Mouse (Mus musculus) embryonic facial prominence, embryonic 13.5 days (tissue): Measurements from ENCODE around the gene Nme8. TPM values are rescaled to one million over a fixed set of nuclear protein-coding genes. Genes with fewer than 3 reads are reported as not detected.

Source experiments
- ATAC-seq: fragments of 200-750 bp; cut with Nextera tagmentation; 2 replicates; pipeline ENCODE4 v1.8.0; 2017; ENCODE audit warnings: low read depth; ENCODE audit not compliant: insufficient number of reproducible peaks, insufficient read depth, low FRiP score, low TSS enrichment
- H3K27ac ChIP-seq: fragments of 300-500 bp; sonication (generic); 2 replicates; pipeline ENCODE4 v1.5.1; 2015; ENCODE audit warnings: moderate library complexity, mild to moderate bottlenecking, inconsistent platforms
- H3K27me3 ChIP-seq: fragments of 300-500 bp; sonication (generic); 2 replicates; pipeline ENCODE4 v1.6.1; 2015; ENCODE audit warnings: mild to moderate bottlenecking, inconsistent platforms
- H3K36me3 ChIP-seq: fragments of 300-500 bp; sonication (generic); 2 replicates; pipeline ENCODE4 v1.6.1; 2015; ENCODE audit warnings: mild to moderate bottlenecking, inconsistent platforms
- H3K4me1 ChIP-seq: fragments of 300-500 bp; sonication (generic); 2 replicates; pipeline ENCODE4 v1.6.1; 2015; ENCODE audit warnings: inconsistent platforms
- H3K4me2 ChIP-seq: fragments of 300-500 bp; sonication (generic); 2 replicates; pipeline ENCODE4 v1.6.1; 2015; ENCODE audit warnings: moderate library complexity, mild to moderate bottlenecking, inconsistent platforms
- H3K4me3 ChIP-seq: fragments of 300-500 bp; sonication (generic); 2 replicates; pipeline ENCODE4 v1.5.1; 2015; ENCODE audit warnings: mild to moderate bottlenecking, inconsistent platforms
- H3K9ac ChIP-seq: fragments of 300-500 bp; sonication (generic); 2 replicates; pipeline ENCODE4 v1.6.1; 2015; ENCODE audit warnings: mild to moderate bottlenecking, inconsistent platforms
- H3K9me3 ChIP-seq: fragments of 300-500 bp; sonication (generic); 2 replicates; pipeline ENCODE4 v1.6.1; 2016; ENCODE audit warnings: inconsistent platforms
- WGBS: fragments of 180-500 bp; shearing (Covaris S2); methylation state at CpG from one replicate; pipeline ENCODE4 v1.1.7; 2015; ENCODE audit warnings: mixed read lengths; 5-methylcytosine and 5-hydroxymethylcytosine counted together
- polyA plus RNA-seq: library from polyadenylated mRNA; unstranded; fragments of >200 nt; fragmentation: Nextera tagmentation; extraction: Ambion mirVana; gene quantifications from 2 replicates; pipeline ENCODE4 v1.2.1, GENCODE M21; 2015

The Nme8 gene
- polyA plus RNA-seq, 1 experiment from 2014 or later, result not detected

DNA sequence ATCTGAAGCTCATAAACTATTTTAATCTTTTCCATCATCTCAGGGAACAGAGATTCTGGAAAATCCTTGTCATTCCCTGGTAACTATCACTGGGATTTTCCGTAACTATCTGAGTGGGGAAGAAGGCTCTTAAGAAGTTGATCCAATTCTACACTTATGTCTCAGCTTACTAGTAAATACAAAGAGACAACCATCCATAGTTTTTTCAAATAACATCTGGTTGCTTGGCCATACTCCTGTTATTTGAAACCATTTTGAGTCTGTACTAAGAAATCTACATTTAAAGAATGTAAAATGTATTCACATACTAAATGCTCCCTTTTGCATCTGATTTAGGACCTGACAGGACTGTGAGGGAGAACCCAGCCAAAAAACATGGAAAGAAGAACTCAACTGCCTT is 84.2 kb downstream of the Nme8 start:
- H3K9ac ChIP-seq, result no peak overlapping the region
- no peak overlapping the region for H3K4me3 ChIP-seq
- no peaks in the 10 kb centered on the region for H3K36me3 ChIP-seq
- H3K27ac ChIP-seq, result no peak overlapping the region
- no peaks in the 10 kb centered on the region for H3K9me3 ChIP-seq
- no peak for ATAC-seq
- no peaks in the 10 kb centered on the region for H3K27me3 ChIP-seq
- H3K4me1 ChIP-seq, result peaks cover 5% of the 10 kb centered on the region
- no peak overlapping the region for H3K4me2 ChIP-seq
- WGBS, result 71% methylated on average over 1 of the region's 1 CpGs

DNA sequence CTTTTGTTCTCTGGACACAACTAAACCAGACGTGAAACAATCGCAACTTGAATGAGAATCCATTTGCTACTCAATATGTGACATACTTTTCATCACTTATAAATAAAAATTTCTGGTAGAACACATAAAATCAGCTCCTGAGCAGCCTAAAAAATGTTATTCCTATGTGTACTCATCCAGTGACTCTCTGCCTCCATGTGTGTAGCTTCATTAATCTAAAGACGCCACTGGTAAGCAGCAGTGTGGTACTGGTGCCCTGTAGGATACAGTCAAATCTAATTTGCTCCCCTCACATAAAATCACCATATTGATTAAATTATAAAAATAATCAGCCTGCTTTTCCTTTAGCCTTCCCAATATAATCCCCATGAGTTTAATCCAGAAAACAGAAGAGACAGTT is 84.6 kb downstream of the Nme8 start:
- 80% methylated on average over 3 of the region's 3 CpGs for WGBS
- Histone ChIP-seq H3K4me1 (peaks cover 5% of the 10 kb centered on the region), H3K27ac (no peak overlapping the region), H3K27me3 (no peaks in the 10 kb centered on the region), H3K4me3 (no peak overlapping the region), H3K9me3 (no peaks in the 10 kb centered on the region), H3K9ac (no peak overlapping the region), H3K36me3 (no peaks in the 10 kb centered on the region), H3K4me2 (no peak overlapping the region)
- no peak for ATAC-seq

GRCm38 (mm10) chr13:19612348-19612747 is 85.2 kb downstream of the Nme8 start:
- no peaks in the 10 kb centered on the region for H3K9me3 ChIP-seq
- no peak for ATAC-seq
- 81% methylated on average over 1 of the region's 1 CpGs for WGBS
- peaks cover 5% of the 10 kb centered on the region for H3K4me1 ChIP-seq
- H3K27me3 ChIP-seq, result no peaks in the 10 kb centered on the region
- H3K4me2 ChIP-seq, result no peak overlapping the region
- H3K27ac ChIP-seq, result no peak overlapping the region
- H3K36me3 ChIP-seq, result no peaks in the 10 kb centered on the region
- no peak overlapping the region for H3K4me3 ChIP-seq
- no peak overlapping the region for H3K9ac ChIP-seq

DNA sequence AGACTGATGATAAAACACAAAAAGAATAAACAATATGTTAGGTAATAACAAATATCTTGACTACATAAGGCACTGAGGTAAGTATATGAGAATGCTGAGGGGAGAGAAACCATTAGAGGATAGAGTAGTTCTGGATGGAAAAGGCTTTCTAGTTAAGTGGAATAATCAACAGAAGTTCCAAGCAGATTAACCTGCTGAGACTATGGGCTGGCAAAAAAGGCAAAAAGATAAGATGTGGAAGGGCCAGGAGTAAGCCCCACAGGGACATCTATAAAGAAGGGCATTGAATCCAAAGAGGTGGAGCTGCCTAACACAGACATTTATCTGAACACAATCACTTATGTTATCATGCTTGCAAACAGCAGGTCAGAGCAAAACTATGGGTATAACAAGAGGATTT is 89.5 kb downstream of the Nme8 start:
- H3K36me3 ChIP-seq, result no peaks in the 10 kb centered on the region

GRCm38 (mm10) chr13:19604916-19605315 is 92.7 kb downstream of the Nme8 start:
- Histone ChIP-seq H3K4me3 (no peak overlapping the region), H3K27ac (no peak overlapping the region), H3K9me3 (no peaks in the 10 kb centered on the region), H3K9ac (no peak overlapping the region), H3K4me1 (no peaks in the 10 kb centered on the region), H3K36me3 (no peaks in the 10 kb centered on the region), H3K4me2 (no peak overlapping the region), H3K27me3 (no peaks in the 10 kb centered on the region)
- ATAC-seq, result no peak

More for the DNA sequence above, 89.5 kb downstream of the Nme8 start:
- Histone ChIP-seq H3K4me1 (no peaks in the 10 kb centered on the region), H3K9ac (no peak overlapping the region), H3K27me3 (no peaks in the 10 kb centered on the region), H3K9me3 (no peaks in the 10 kb centered on the region), H3K4me2 (no peak overlapping the region), H3K27ac (no peak overlapping the region), H3K4me3 (no peak overlapping the region)
- no peak for ATAC-seq

GRCm38 (mm10) chr13:19603719-19604118 is 93.9 kb downstream of the Nme8 start:
- H3K4me3 ChIP-seq, result no peak overlapping the region
- WGBS, result 65% methylated on average over 1 of the region's 1 CpGs
- no peak for ATAC-seq

GRCm38 (mm10) chr13:19602531-19602930 is 95.1 kb downstream of the Nme8 start:
- ATAC-seq, result no peak
- no peaks in the 10 kb centered on the region for H3K9me3 ChIP-seq
- H3K27ac ChIP-seq, result no peak overlapping the region
- H3K4me3 ChIP-seq, result no peak overlapping the region
- no peaks in the 10 kb centered on the region for H3K27me3 ChIP-seq
- WGBS, result 31% methylated on average over 1 of the region's 1 CpGs
- no peak overlapping the region for H3K9ac ChIP-seq
- no peak overlapping the region for H3K4me2 ChIP-seq
- no peaks in the 10 kb centered on the region for H3K4me1 ChIP-seq
- H3K36me3 ChIP-seq, result no peaks in the 10 kb centered on the region

More at GRCm38 (mm10) chr13:19603719-19604118, 93.9 kb downstream of the Nme8 start:
- Histone ChIP-seq H3K36me3 (no peaks in the 10 kb centered on the region), H3K4me2 (no peak overlapping the region), H3K27me3 (no peaks in the 10 kb centered on the region), H3K9ac (no peak overlapping the region), H3K4me1 (no peaks in the 10 kb centered on the region), H3K27ac (no peak overlapping the region), H3K9me3 (no peaks in the 10 kb centered on the region)

DNA sequence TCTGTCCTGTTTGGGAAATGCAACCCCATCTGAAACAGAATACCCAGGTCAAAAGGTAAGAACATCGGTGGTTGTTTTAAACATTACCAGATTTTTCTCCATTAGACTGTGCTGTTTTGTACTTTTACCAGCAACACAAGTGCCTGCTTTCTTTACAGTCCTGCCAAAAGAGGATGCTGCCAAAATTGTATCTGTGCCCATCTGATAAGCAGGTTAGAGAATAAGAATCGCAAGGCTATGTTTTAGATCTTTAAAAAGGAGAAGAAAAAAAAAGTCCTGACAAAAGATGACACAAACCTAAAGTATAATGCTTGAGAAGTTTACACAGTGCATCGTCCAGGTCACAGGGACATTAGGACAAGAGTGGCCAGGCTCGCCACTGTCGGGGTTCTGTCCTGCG is 98.4 kb downstream of the Nme8 start:
- no peak for ATAC-seq
- no peaks in the 10 kb centered on the region for H3K4me1 ChIP-seq
- 71% methylated on average over 6 of the region's 6 CpGs for WGBS

DNA sequence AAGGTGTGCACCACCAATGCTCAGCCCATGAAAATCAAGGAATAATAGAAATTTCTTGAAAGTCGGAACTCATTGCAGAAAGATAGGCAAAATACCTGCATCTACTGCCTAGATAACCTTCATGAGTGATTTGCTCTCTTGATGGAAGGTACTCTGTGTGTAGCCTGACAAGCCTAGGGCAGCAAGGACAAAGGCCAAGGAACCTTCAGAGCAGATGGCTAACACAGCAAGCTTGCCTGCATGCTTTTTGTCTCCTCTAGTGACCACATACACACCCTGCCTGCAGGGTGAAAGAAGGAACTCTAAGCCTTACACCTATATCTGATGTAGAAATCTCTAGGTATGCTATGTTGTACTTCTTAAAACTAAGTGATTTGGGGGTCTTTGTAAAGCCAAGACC is 102.5 kb downstream of the Nme8 start:
- H3K9ac ChIP-seq, result no peak overlapping the region
- H3K36me3 ChIP-seq, result peaks cover 3% of the 10 kb centered on the region
- ATAC-seq, result no peak
- 98% methylated on average over 1 of the region's 1 CpGs for WGBS
- H3K9me3 ChIP-seq, result no peaks in the 10 kb centered on the region
- H3K4me2 ChIP-seq, result no peak overlapping the region
- H3K4me1 ChIP-seq, result no peaks in the 10 kb centered on the region
- no peak overlapping the region for H3K4me3 ChIP-seq
- no peak overlapping the region for H3K27ac ChIP-seq
- no peaks in the 10 kb centered on the region for H3K27me3 ChIP-seq

More for the DNA sequence above, 98.4 kb downstream of the Nme8 start:
- Histone ChIP-seq H3K9me3 (no peaks in the 10 kb centered on the region), H3K27me3 (no peaks in the 10 kb centered on the region), H3K4me2 (no peak overlapping the region), H3K9ac (no peak overlapping the region), H3K4me3 (no peak overlapping the region), H3K27ac (no peak overlapping the region), H3K36me3 (no peaks in the 10 kb centered on the region)

Other genes with a start within 250 kb of the Nme8 start
- 42.5 and 46.3 TPM in 2 replicates for gene Epdr1, start 77.9 kb downstream of the Nme8 start, polyA plus RNA-seq
- 15.8 and 34.0 TPM in 2 replicates for gene Sfrp4, start 74.7 kb downstream of the Nme8 start, polyA plus RNA-seq
- gene Gpr141, start 126.5 kb upstream of the Nme8 start, polyA plus RNA-seq, result 0.42 and 0.55 TPM in 2 replicates